Mouse (Mus musculus) testis, adult 2 months (tissue): ENCODE measurements at regions not wholly inside any gene's neighbourhood (a gene's known extent, or its start where the extent isn't known, plus 50 kb on each side); places are given as distances from the start of the nearest gene placed in this dataset.

Experiments used
- CTCF ChIP-seq: fragments of 200-500 bp; IDR thresholded peaks from 2 replicates; pipeline ENCODE4 v1.5.1; 2012; ENCODE audit warnings: low read depth, mild to moderate bottlenecking, inconsistent platforms, low read length, moderate library complexity; ENCODE audit not compliant: control insufficient read depth, insufficient read depth, insufficient replicate concordance
- POLR2A ChIP-seq: fragments of 200-500 bp; IDR thresholded peaks from 2 replicates; pipeline ENCODE4 v1.6.1; 2012; ENCODE audit warnings: low read depth, mild to moderate bottlenecking, inconsistent platforms, low read length, moderate library complexity; ENCODE audit not compliant: control insufficient read depth

GRCm38 (mm10) chr5:28571347-28571998 lies 104.4 kb upstream of the Shh start:
- TF ChIP-seq CTCF (no peak), POLR2A (no peak)
